In the genomic region with DNA sequence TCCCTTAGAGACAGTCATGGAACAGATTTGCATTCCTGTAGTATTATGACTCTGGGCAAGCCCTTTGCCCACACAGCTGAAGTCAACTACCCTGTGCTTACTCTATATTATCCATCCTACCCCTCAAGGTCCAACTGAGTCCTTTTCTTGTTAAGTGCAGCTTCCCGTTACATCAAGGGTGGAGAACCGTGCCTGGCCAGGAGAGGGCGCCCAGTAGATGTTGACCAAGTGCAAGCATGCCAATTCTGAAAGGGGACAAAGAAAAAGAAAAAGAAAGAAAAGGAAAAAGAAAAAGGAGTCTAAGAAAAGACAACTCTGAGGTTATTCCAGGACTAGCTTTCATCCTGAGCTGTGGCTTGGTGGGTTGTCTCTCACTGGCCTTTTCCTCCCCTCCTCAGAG, we compare ENCODE assay signal across 10 mouse cellular contexts.
DNase-seq lines count a peak whose midpoint lies in the region; ATAC-seq and TF ChIP-seq lines count a peak whose summit lies in the region.
"Had no signal": no experiment of that assay in that cellular context is flagged by ENCODE, and none has a peak within 500 bp of the region (broad histone marks: within the 10 kb centered on the region; RNA-seq: fewer than 3 reads in every experiment).

No protein-coding gene starts in this region.

- H3K27ac ChIP-seq in intestine, postnatal 0 days (ENCODE audit: low read depth, low read length), result no peak overlapping the region
- no peak overlapping the region for H3K27ac ChIP-seq in intestine, embryonic 16.5 days (ENCODE audit: low read length)
- H3K27ac ChIP-seq: embryonic facial prominence, embryonic 12.5 days had no signal

- ATAC-seq in intestine, postnatal 0 days, result no peak
- no peak for ATAC-seq in intestine, embryonic 16.5 days

- peak; percentile 49 for DNase-seq in adrenal gland, adult 8-10 months
- peak; percentile 36 for DNase-seq in embryo, embryonic 11.5 days (ENCODE audit: low read depth, low spot score)
- peak; percentile 84 for DNase-seq in heart, postnatal 4 days
- peak; percentile 74 to 84 for DNase-seq in left cerebral cortex, postnatal 14 days (ENCODE audit: low spot score in 2 of 2)
- peak; percentile 44 to 67 for DNase-seq in natural killer cell, adult 2 months (ENCODE audit: low spot score in 2 of 2)
- peak; percentile 50 to 79 for DNase-seq in thymus, postnatal 10 days (ENCODE audit: low spot score in 2 of 2)

- H3K27me3 ChIP-seq in intestine, postnatal 0 days (replicated peaks; ENCODE audit: control insufficient read depth, insufficient read depth, low read length), result no peaks in the 10 kb centered on the region
- H3K27me3 ChIP-seq in intestine, embryonic 16.5 days (replicated peaks; ENCODE audit: control insufficient read depth, insufficient read depth, low read length), result no peaks in the 10 kb centered on the region
- H3K27me3 ChIP-seq: embryonic facial prominence, embryonic 12.5 days; megakaryocyte, embryonic 14.5 days had no signal

- intact Hi-C loops in left cerebral cortex, postnatal 14 days (cut with DNase I), result loop anchor here (2.0 to 5.0 kb wide), 2 partner anchors 80 to 150 kb away; no protein-coding TSS in a partner anchor

- no peak overlapping the region for H3K4me2 ChIP-seq in intestine, postnatal 0 days (replicated peaks; ENCODE audit: low read depth)
- H3K4me2 ChIP-seq in intestine, embryonic 16.5 days (ENCODE audit: low read depth, low read length), result no peak overlapping the region
- H3K4me2 ChIP-seq: embryonic facial prominence, embryonic 12.5 days had no signal

- no peak overlapping the region for H3K9ac ChIP-seq in intestine, postnatal 0 days (ENCODE audit: low read depth, low read length)
- no peak overlapping the region for H3K9ac ChIP-seq in intestine, embryonic 16.5 days (ENCODE audit: low read depth, low read length)
- H3K9ac ChIP-seq: embryonic facial prominence, embryonic 12.5 days had no signal

- no peaks in the 10 kb centered on the region for H3K36me3 ChIP-seq in intestine, postnatal 0 days (ENCODE audit: control insufficient read depth, insufficient read depth)
- H3K36me3 ChIP-seq in intestine, embryonic 16.5 days (ENCODE audit: control insufficient read depth, insufficient read depth, low read length), result no peaks in the 10 kb centered on the region
- H3K36me3 ChIP-seq: embryonic facial prominence, embryonic 12.5 days had no signal

- 32% methylated on average over 3 of the region's 3 CpGs for WGBS in intestine, postnatal 0 days
- WGBS in intestine, embryonic 16.5 days, result 30% methylated on average over 3 of the region's 3 CpGs

- TF ChIP-seq CTCF in intestine, postnatal 0 days (IDR thresholded peaks at IDR 0.05; ENCODE audit: low read depth), result peak; percentile 82

- no peak overlapping the region for H3K4me3 ChIP-seq in intestine, postnatal 0 days (ENCODE audit: low read depth, low read length)
- H3K4me3 ChIP-seq in intestine, embryonic 16.5 days (ENCODE audit: low read length), result no peak overlapping the region
- H3K4me3 ChIP-seq: embryonic facial prominence, embryonic 12.5 days; megakaryocyte, embryonic 14.5 days had no signal

- H3K4me1 ChIP-seq in intestine, postnatal 0 days (replicated peaks; ENCODE audit: control insufficient read depth, insufficient read depth, low read length), result no peaks in the 10 kb centered on the region
- peaks cover 19% of the 10 kb centered on the region for H3K4me1 ChIP-seq in intestine, embryonic 16.5 days (ENCODE audit: control insufficient read depth, insufficient read depth, low read length)

- H3K9me3 ChIP-seq in intestine, postnatal 0 days (ENCODE audit: control insufficient read depth), result no peaks in the 10 kb centered on the region
- H3K9me3 ChIP-seq in intestine, embryonic 16.5 days (ENCODE audit: control insufficient read depth, low read length), result no peaks in the 10 kb centered on the region
- H3K9me3 ChIP-seq: embryonic facial prominence, embryonic 12.5 days; megakaryocyte, embryonic 14.5 days had no signal
